Mouse (Mus musculus): ENCODE data around the gene Adcy2.

DNA sequence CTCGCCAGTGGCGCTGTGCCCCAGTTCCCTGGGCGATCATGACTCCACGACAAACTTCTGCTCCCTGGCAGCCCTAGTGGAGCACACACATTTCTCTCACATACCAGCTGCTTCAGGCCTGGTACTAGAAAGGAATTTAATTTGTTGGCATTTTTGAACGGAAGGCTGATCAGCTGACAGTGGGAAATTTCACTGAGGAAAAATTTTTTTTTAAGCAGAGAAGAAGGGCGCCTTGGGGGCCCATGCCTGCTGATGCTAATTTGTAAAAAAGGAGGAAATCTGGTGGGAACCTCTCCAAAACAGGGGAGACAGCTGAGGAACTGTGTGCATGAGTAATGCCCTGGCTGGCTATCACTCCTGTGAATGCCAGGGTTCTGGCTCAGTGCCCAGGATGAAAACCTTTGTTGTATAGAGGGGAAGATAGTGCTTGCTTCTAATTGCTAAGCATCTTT, 292.0 kb downstream of the Adcy2 start:
- TF ChIP-seq POLR2A (IDR thresholded peaks at IDR 0.05; ENCODE audit: control insufficient read depth, low read depth, low read length) (no peak), CTCF (IDR thresholded peaks at IDR 0.05; ENCODE audit: control insufficient read depth, insufficient read depth, insufficient replicate concordance, low read depth, low read length) (no peak)
